Mouse (Mus musculus) T-cell, adult 2 months (primary cell): ENCODE measurements around the gene Atp6v1c2.
A peak's percentile ranks its signal among the peaks of the same experiment; 100 is the strongest.

Experiments used
- DNase-seq: peaks from one replicate; pipeline ENCODE4 v3.0.0; 2022; ENCODE audit warnings: low spot score

The Atp6v1c2 gene

DNA sequence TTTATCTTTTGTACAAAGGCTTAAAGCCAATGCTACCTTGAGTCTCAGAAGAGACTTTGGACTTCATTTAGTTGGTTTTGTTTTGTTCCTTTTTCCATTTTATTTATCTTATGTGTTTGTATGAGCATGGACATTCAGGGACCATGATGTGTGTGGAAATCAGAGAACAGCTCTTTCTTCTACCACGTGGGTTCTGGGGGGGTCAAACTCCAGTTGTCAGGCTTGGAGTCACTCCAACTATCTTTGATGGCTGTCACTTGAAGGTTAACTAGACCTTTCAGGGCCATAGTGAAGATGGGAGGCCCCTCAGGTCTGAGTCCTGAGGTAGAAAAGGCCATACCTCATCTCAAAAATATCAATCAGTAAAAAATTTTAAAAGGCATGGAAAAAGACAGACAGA lies 4.3 kb upstream of the Atp6v1c2 start:
- DNase-seq = no peak

DNA sequence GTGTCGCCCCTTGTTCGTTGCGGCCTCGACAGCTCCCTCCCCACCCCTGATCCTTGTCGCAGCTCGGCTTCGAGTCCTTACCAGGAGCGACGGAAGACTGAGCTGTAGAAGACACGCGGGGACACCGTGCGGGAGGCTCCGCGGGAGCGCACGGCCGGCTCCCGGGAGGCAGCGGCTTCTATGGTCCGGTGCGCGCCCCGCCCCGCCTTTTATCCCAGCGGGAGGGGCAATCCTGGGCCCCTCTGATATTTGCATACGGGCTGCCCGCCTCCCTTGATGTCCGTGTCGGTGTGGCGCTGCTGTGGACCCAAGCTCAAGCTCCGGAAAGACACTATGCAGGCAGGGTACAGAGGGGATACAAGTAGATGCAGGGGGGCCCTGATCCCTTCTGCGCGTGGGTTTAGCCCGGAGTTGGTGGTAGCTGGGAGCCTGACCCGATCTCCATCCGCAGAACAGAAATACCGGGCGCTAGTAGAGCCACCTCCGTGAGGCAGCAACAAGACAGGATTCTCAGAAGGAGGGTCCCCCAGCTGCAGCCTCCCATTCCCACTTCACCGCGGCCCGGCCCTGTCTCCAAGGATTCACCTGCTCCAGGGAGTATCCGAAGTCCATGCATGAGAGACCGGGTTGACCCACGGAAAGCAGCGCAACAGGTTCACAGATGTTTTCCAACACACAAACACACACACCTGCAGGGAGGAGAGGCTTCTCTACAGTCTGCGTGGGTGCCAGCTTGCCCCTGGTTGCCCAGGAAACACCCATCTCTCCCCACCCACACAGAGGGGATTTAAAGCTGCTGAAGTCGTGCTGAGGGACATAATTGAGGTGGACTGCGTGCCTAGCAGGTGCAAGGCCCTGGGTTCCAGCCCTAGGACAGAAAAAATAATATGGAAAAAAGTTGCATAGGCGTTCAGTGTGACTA lies 4.3 kb downstream of the Atp6v1c2 start:
- no peak for DNase-seq

DNA sequence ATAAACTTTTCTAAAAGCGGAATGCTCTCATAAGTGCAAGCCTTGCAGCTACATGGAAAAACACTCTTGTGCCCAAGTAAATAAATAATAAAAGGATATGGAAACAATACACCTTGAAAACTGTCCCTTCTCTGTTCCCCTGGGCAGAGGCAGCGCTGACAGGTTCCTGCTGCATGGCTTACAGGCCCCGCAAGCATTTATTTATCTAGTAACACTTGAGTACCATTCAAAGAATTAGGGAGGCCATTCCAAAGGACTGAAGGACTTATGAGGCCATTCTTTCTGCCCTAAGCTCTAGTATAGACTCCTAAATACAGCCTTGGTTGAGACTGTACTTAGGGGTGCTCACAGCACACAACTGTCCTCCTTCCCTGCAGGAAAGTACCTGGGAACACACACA lies 10.7 kb downstream of the Atp6v1c2 start:
- no peak for DNase-seq

DNA sequence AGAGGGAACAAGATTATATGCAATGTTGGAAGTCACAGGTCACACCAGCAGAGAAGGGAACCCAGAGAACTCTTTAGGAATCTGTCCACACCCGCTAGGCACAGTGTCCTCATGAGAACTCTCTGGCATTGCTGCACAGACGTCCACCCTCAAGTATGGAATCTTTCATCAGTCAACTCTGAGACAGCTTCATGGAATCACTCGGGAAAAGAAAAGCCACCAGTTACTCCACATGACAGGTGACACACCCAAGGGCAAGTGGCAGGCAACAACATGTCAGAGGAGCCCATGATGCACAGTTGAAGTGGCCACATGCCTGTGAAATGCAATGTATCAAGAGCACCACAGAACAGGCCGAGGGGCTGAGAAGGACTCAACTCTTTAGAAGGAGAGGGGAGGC lies 11.2 kb downstream of the Atp6v1c2 start:
- DNase-seq = no peak

DNA sequence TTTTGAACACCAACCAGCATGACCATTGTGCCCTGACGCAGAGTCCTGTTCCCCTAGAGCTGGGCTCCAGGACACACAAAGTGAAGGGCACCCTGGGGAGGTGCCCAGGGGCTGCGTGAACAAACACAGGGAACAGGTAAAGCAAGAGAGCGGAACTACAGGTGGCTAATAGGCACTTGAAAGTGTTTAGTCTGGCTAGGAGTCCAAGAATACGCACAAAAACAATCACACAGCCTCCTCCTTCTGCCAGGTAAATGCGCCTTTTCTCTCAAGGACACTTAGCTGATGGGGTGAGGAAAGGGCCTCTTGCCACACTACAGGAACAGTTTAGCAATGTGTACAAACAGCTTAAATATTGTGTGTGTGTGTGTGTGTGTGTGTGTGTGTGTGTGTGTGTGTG lies 13.1 kb downstream of the Atp6v1c2 start:
- no peak for DNase-seq

DNA sequence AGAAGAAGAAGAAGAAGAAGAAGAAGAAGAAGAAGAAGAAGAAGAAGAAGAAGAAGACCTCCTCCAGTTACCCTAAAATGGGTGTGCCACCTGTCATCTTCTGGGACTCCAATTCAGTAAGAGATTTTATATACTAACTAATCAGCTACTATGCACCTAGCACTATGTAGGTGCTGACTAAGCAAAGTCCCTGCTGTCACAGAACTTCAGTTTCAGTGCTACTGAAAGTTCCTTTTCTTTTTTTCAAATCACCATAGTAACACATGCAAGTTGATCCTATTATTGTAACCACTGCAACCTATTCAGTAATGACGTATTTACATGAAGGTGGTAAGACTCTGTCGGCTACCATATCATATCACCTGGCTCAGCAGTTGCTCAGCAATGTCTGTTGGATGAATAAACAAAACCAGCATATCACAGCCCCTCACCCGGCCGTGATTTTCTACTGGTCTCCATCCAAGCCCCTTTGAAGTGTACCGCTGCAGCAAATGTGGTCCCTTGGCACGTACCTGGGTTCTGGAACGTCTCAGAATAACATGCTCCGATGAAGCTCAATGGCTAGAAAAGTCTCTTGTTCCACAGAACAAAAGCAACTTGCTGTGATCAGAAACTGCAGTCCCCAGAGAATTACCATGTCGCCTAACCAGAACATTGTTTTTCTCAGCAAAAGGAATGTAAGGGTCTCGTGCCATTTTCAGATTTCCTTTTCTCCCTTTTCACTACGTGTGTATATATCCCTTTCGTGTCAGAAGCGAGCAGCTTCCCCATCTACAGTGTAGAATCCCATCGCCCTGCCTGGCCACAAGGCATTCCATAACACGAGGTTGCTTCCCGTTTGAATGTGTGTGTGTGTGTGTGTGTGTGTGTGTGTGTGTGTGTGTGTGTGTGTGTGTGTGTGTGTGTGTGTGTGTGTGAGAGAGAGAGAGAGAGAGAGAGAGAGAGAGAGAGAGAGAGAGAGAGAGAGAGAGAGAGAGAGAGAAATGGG lies 18.0 kb downstream of the Atp6v1c2 start:
- no peak for DNase-seq

DNA sequence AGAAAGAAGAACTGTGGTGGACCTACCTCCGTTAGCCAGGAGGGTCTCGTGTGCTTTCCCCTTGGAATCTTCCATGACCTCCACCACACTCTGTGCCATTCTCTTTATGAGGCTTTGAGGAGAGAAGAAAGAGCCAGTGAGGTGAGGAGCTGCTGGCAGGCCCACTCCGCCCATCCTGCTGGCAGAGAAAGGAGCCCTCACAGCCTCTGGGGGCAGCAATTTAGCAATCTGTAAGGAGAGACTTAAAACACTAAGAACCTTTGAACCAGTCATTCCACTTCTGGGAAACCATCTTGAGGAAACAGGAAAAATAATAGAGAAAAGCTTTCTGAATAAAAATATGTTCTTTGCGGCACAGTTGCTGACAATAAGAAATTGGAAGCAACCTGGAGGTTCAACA lies 20.9 kb downstream of the Atp6v1c2 start:
- no peak for DNase-seq

DNA sequence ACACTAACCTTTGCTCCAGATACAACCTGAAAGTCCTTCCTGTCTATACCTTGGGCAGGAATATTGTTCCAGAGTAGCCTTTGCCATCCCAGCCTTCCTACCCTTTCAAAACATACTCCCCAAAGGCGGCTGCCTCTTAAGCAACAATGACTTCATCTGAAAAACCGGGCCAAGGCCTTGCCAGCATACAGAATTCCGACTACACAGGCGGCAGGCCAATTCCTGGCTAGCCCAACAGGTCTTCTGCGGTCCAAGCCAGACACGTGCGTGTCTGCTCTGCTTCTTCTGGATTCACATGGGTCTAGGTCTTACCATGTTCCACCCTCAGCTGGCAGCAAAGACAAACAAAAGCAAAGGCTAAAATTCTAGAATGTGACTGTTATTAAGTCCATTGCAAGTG lies 23.7 kb downstream of the Atp6v1c2 start:
- no peak for DNase-seq

DNA sequence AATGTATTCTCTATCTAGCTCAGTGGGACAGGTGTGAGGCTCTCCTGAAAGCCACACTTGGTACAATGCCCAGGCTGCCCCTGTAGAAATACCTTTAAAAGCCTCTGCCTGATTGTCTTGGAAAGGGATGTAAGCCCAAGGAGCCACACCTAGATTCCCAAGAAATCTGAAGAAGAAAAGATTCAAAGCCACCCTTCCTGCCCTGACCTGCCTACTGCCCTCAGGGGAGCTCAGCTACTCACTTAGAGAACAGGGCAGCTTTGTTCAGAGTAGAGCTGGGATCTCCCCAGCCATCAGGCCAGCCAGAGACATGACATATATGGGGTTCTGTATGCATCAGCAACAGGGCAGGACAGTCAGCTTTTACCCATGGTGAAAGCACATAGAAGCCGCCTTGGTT lies 29.3 kb downstream of the Atp6v1c2 start:
- no peak for DNase-seq

DNA sequence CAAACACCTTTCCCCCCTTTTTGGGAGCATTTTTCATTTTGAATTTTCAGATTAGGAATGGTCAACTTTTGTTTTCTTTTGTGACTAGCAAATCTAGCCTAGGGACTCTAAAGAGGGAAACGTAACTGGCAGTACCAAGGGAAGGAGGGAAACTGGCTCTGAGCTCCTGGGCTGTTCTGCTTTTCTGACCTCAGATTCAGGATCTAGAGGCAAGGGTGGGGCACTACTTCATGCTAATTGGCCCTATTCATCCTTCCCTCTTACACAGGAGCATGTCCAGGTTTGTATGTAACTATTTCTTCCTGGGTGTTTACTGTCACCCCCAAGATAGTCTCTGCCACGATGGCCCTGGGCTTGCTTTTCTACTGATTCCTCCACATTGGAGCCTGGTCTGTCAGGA lies 32.3 kb downstream of the Atp6v1c2 start:
- DNase-seq = no peak

DNA sequence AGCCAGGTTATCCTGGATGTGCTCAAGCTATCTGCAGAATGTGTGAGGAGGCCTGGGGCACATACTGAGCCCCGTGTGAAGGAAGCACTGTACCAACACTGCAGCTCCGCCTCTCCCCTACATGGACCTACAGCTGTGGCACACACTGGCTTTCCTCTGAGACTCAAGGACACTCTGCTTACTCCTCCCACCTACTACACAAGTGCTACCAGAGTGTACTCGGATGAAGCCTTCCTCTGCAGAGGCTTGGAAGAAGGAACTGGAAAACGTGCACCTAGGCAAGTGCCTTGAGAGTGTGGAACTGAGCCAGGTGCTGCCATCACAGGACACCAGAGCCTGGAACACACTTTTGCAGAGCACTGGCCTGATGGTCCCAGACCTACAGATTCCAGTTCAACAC lies 38.6 kb downstream of the Atp6v1c2 start:
- no peak for DNase-seq

DNA sequence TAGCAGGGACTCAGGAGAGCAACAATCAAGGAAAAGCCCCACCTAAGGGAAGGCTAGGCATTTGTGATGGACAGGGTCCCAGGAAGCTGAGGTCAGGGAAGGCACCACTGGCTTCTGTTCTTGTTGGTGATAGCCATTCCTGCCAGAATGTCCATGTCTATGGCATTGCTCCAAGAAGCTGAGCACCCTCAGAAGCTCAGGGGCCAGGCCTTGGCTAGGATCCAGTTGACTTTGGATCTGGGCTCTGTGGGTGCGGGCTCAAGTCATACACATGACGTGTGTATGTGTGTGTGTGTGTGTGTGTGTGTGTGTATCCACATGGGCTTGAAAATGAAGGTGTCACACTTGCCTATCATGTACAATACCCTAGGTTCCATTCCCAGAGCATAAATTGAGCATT lies 39.2 kb downstream of the Atp6v1c2 start:
- DNase-seq = no peak

DNA sequence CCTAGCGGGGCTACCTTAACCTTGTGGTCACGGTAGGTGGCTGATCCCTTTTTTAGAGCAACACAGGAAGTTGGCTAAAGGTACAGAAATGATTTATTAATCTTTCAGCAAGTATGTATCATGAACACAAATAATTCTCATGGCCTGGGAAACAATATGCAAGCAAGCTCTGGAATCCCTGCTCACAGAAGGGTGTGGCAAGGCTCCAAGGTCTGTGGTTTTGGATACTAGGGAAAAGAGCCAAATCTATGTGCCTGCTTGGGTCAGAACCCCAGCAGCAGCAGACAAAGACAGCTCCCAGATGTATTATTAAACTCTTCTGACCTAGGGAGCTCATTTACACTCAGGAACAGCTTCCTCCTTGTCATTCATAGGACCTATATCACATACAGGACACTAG lies 40.1 kb downstream of the Atp6v1c2 start:
- DNase-seq = no peak

DNA sequence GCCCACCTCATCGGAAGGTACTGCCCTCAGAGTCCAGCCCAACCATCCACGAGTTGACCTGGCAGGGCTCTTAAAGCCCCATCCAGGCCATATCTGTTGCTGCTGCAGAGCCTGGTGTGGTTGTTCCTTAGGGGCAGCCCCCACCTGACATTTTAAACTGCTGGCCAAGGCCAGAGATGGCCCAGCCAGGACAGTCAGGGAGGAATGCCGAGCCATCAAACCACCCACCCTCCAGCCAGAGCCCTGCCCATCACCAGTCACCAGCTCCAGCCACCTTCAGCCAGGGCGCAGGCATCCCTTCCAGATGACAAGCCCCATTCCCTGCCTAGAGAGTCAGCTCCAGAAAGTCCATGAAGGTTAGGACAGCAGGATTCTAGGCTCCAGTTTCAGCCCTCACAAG lies 40.7 kb downstream of the Atp6v1c2 start:
- DNase-seq = no peak

DNA sequence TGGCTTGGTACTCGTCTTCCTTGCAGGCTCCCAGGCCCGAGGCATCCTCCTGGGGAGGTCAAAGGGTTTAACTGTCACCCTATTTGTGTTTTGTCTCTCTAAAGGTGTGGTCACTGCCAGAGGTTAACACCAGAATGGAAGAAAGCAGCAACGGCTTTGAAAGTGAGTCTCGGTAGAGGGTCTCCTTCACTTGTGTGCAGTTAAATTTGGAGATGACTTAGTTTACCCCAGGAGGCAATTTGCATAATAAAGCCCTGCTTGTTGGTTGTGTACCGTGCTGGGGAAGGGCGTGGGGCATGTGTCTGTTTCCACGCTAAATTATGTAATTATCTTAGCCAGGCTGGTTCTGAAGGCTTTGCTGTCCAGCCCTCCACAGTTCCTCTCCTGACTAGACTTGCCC lies 55.3 kb downstream of the Atp6v1c2 start:
- no peak for DNase-seq

DNA sequence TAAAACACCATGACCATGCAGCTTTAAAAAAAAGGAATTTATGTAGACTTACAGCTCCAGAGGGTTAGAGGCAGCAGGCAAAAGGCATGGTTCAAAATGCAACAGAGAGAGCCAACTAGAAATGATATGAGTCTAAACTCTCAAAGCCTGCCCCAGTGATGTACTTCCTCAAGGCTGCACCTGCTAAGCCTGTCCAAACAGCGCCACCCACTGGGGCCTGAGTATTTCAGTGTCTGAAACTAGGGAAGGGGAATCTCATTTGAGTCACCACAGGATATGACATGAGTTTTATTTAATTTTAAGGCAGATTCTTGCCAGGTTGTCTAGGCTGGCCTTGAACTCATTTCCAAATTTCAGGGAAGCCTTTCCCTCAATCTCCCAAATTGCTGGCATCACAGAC lies 57.9 kb downstream of the Atp6v1c2 start:
- peak; percentile 41 for DNase-seq

DNA sequence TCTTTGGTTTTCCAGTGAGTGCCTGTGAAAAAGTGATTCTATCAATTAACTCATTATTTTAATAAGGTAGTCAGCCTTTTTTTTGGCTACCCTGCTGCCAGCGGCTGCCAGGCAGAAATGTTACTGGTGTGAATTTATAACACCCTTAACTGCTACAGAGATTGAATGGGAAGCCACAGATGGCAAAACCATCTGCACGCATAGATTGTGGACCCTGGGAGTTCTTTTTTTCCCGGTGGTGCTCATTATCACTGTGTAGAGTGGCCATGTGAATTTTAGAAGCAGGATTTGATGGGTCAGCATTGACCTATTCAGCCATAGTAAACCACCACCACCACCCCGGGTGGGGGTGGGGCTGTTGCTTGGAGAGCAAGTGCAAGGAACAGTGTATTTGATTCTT lies 61.8 kb downstream of the Atp6v1c2 start:
- no peak for DNase-seq

DNA sequence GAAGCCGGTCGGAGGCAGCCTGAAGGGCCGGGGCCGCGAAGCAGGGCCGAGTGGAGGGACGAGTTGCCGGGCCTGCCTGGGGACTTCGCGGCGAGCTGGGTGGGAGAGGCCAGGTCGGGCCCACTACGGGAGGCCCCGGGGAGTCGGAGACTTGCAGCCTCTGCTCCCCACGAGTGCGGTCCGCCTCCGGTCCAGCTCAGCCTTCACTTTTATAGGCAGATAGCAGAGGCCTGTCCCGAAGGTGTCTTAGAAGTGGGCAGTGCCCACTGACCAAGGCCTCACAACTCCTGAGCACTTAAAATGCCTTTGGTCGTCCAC lies 62.5 kb downstream of the Atp6v1c2 start:
- no peak for DNase-seq

DNA sequence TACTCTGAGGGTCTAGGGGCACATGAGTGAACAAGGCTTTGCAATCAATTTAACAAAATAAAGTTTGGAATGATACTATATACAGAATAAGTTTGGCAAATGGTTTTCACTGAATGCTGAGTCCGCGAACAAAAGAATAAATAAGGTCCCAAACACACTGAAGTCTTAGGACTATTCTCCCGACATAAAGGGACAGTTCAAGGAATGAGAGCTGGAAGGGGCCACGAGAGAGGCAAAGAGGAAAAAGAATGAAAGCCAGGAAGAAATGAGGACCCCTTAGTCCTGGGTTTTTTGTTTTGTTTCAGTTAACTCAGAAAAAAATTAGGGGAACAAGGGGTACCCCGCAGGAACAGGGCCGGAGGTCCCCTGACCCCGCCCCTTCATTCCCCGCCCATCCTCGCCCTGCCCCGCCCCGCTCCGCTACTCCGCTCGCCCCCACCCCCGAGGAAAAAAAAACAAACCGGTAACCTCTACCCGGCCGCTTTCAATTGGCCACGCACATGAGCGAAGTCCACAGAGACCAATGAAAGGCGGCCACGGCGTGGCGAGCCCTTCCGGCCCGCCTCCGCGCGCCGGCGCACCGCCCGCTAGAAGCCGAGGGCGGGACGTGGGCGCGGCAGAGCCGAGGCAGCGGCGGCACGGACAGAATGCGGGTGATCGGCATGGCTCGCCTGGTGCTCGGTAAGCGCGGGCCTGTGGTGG lies 63.0 kb downstream of the Atp6v1c2 start, which contains the start of gene Pdia6:
Gene Pdia6 (plus strand): TSS at position 575 of the 702 bp plus-strand sequence.
- DNase-seq = peak; percentile 90

DNA sequence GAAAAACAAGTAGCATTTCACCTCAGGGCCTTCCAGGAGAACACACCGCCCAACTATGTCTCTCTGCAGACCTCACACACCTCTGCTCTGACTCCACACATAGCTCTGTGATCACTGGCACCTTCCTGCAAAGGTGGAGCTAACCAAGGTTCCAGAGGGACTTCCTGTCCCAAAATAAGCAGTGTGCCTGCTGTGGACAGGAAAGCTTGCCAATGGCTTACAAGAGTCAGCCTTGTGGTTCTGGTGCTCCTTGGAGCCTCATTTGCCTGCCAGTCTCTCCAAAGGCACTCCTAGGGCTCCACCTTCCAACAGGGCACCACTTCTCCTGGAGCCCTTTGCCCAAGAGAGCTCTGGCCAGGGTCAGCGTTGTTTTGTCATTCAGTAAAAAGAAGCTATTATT lies 64.3 kb downstream of the Atp6v1c2 start:
- DNase-seq = no peak

DNA sequence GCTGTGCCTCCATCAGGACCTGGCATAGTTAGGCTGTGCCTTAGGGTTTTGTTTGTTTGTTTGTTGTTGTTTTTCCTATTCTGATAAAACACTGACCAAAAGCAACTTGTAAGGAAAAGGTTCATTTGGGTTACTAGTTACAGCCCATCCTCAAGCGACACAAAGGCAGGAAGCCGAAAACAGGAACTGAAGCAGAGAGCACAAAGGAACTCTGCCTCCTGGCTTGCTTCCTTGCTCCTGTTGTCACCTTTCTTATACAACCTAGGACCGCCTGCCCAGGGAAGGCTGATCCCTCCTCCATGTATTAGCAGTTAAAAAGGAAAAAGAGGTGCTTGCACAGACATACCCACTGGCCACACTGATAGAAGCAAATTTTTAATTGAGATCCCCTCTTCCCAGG lies 65.3 kb downstream of the Atp6v1c2 start:
- DNase-seq = no peak

DNA sequence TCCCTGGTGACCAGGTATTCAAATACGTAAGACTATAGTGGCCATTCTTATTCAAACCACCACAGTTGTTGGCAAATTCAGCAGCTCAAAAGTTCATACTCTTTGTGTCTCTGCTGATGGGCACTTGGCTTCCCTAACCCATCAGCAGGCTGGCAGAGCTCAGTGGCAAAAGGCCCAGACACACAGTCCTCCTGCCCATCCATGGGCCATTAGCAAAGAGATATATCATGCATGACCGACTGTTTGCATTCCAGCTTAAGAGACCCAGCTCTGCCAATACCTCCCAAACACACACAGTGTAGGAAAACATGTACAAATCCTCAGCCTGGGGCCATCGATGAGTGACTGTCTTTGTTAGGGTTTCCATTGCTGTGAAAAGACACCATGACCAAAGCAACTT lies 68.2 kb downstream of the Atp6v1c2 start:
- DNase-seq = no peak
